Mouse (Mus musculus): ENCODE results near the gene Atp7a.

GRCm38 (mm10) chrX:106149460-106149859 lies 122.4 kb downstream of the Atp7a start:
- no peak for TF ChIP-seq HCFC1 (IDR thresholded peaks at IDR 0.05; ENCODE audit: borderline replicate concordance, insufficient read depth, low read length)
- no peak for TF ChIP-seq ZC3H11A (IDR thresholded peaks at IDR 0.05; ENCODE audit: borderline replicate concordance, low read depth, low read length)
